Mouse (Mus musculus) midbrain, embryonic 11.5 days (tissue): ENCODE data around the gene Gm7579. TPM values are rescaled to one million over a fixed set of nuclear protein-coding genes. Genes with fewer than 3 reads are reported as not detected.
"Not testable (repeated sequence)": the region's sequence is repeated elsewhere in the genome, so short reads cannot be mapped to it uniquely, and the experiment has no call there.

Experiments
- ATAC-seq: fragments of 200-750 bp; cut with Nextera tagmentation; 2 replicates; pipeline ENCODE4 v1.8.0; 2017; ENCODE audit warnings: moderate TSS enrichment, moderate library complexity; ENCODE audit not compliant: low FRiP score
- DNase-seq: peaks from one replicate; pipeline ENCODE4 v3.0.0; 2015; ENCODE audit warnings: low spot score; ENCODE audit errors: missing footprints
- H3K27ac ChIP-seq: fragments of 300-500 bp; sonication (generic); 2 replicates; pipeline ENCODE4 v1.5.1; 2014; ENCODE audit warnings: low read depth, low read length
- H3K27me3 ChIP-seq: fragments of 300-500 bp; sonication (generic); 2 replicates; pipeline ENCODE4 v1.6.1; 2014; ENCODE audit warnings: mild to moderate bottlenecking, low read length, moderate library complexity, mixed read lengths; ENCODE audit not compliant: control insufficient read depth, insufficient read depth
- H3K36me3 ChIP-seq: fragments of 300-500 bp; sonication (generic); 2 replicates; pipeline ENCODE4 v1.6.1; 2014; ENCODE audit warnings: mild to moderate bottlenecking, low read length, moderate library complexity, mixed read lengths; ENCODE audit not compliant: control insufficient read depth, insufficient read depth
- H3K4me1 ChIP-seq: fragments of 300-500 bp; sonication (generic); 2 replicates; pipeline ENCODE4 v1.6.1; 2014; ENCODE audit warnings: low read length; ENCODE audit not compliant: control insufficient read depth, insufficient read depth
- H3K4me2 ChIP-seq: fragments of 300-500 bp; sonication (generic); 2 replicates; pipeline ENCODE4 v1.6.1; 2014; ENCODE audit warnings: mild to moderate bottlenecking, moderate library complexity
- H3K4me3 ChIP-seq: fragments of 300-500 bp; sonication (generic); 2 replicates; pipeline ENCODE4 v1.5.1; 2014; ENCODE audit warnings: low read depth, low read length
- H3K9ac ChIP-seq: fragments of 300-500 bp; sonication (generic); 2 replicates; pipeline ENCODE4 v1.6.1; 2014; ENCODE audit warnings: low read length
- H3K9me3 ChIP-seq: fragments of 300-500 bp; sonication (generic); 2 replicates; pipeline ENCODE4 v1.6.1; 2016; ENCODE audit warnings: low read length; ENCODE audit not compliant: control insufficient read depth
- WGBS: fragments of 180-500 bp; shearing (Covaris S2); extraction: QIAGEN DNeasy Blood & Tissue Kit; methylation state at CpG from one replicate; pipeline ENCODE4 v1.1.7; 2014; 5-methylcytosine and 5-hydroxymethylcytosine counted together
- polyA plus RNA-seq: library from polyadenylated mRNA; unstranded; fragments of >200 nt; fragmentation: Nextera tagmentation; extraction: Ambion mirVana; gene quantifications from 2 replicates; pipeline ENCODE4 v1.2.1, GENCODE M21; 2014

Gm7579 gene
- polyA plus RNA-seq = not detected in 2 replicates

- H3K4me1 ChIP-seq = no peaks in the 10 kb centered on the region
- no peaks in the 10 kb centered on the region for H3K27me3 ChIP-seq
- H3K4me2 ChIP-seq = no peak within 1 kb of the TSS
- H3K36me3 ChIP-seq = no peaks in the 10 kb centered on the region
- no peak within 1 kb of the TSS for H3K27ac ChIP-seq
- H3K4me3 ChIP-seq = no peak within 1 kb of the TSS
- H3K9ac ChIP-seq = no peak within 1 kb of the TSS
- no peaks in the 10 kb centered on the region for H3K9me3 ChIP-seq
- DNase-seq (no peak), ATAC-seq (no peak)
- WGBS = 76% methylated on average over 1 of the region's 1 CpGs
Observed at GRCm38 (mm10) chr7:142211559-142211958, at the start of gene Gm7579. TSS of gene Gm7579 (plus strand) at chr7:142211859.

GRCm38 (mm10) chr7:142165639-142166038 is 46.0 kb upstream of the Gm7579 start, which contains the start of gene Gm4553:
TSS of gene Gm4553 (minus strand) at chr7:142165739.
- not testable (repeated sequence) for H3K4me3 ChIP-seq, H3K27ac ChIP-seq, H3K9me3 ChIP-seq, H3K36me3 ChIP-seq, ATAC-seq, H3K4me1 ChIP-seq, DNase-seq, H3K27me3 ChIP-seq, H3K4me2 ChIP-seq, H3K9ac ChIP-seq

GRCm38 (mm10) chr7:142169836-142170235 is 41.8 kb upstream of the Gm7579 start:
- WGBS = 41% methylated on average over 3 of the region's 3 CpGs

GRCm38 (mm10) chr7:142175905-142176304 is 35.8 kb upstream of the Gm7579 start, which contains the start of gene Krtap5-2:
TSS of gene Krtap5-2 (minus strand) at chr7:142176005.
- not testable (repeated sequence) for DNase-seq, H3K36me3 ChIP-seq, H3K9ac ChIP-seq, H3K4me3 ChIP-seq, H3K4me2 ChIP-seq, H3K27me3 ChIP-seq, H3K4me1 ChIP-seq, ATAC-seq, H3K9me3 ChIP-seq, H3K27ac ChIP-seq

More at GRCm38 (mm10) chr7:142169836-142170235, 41.8 kb upstream of the Gm7579 start:
- no peaks in the 10 kb centered on the region for H3K27me3 ChIP-seq
- H3K4me3 ChIP-seq = no peak overlapping the region
- no peak overlapping the region for H3K27ac ChIP-seq
- H3K36me3 ChIP-seq = no peaks in the 10 kb centered on the region
- no peak overlapping the region for H3K4me2 ChIP-seq
- no peaks in the 10 kb centered on the region for H3K9me3 ChIP-seq
- DNase-seq (peak; percentile 83), ATAC-seq (no peak)
- H3K4me1 ChIP-seq = no peaks in the 10 kb centered on the region
- H3K9ac ChIP-seq = no peak overlapping the region

GRCm38 (mm10) chr7:142178685-142179084 is 33.0 kb upstream of the Gm7579 start:
- Histone ChIP-seq H3K4me2 (no peak overlapping the region), H3K4me1 (no peaks in the 10 kb centered on the region), H3K9ac (no peak overlapping the region), H3K27me3 (no peaks in the 10 kb centered on the region), H3K36me3 (no peaks in the 10 kb centered on the region), H3K9me3 (no peaks in the 10 kb centered on the region), H3K4me3 (no peak overlapping the region), H3K27ac (no peak overlapping the region)
- ATAC-seq (no peak), DNase-seq (no peak)
- 71% methylated on average over 1 of the region's 1 CpGs for WGBS

- Histone ChIP-seq H3K9me3 (no peaks in the 10 kb centered on the region), H3K4me3 (no peak overlapping the region), H3K4me1 (no peaks in the 10 kb centered on the region), H3K9ac (no peak overlapping the region), H3K27me3 (no peaks in the 10 kb centered on the region), H3K4me2 (no peak overlapping the region), H3K27ac (no peak overlapping the region), H3K36me3 (no peaks in the 10 kb centered on the region)
- WGBS = 35% methylated on average over 1 of the region's 1 CpGs
- ATAC-seq (no peak), DNase-seq (no peak)
Observed at GRCm38 (mm10) chr7:142181021-142181420, 30.6 kb upstream of the Gm7579 start.

- Histone ChIP-seq H3K4me3 (no peak overlapping the region), H3K27me3 (no peaks in the 10 kb centered on the region), H3K4me2 (no peak overlapping the region), H3K27ac (no peak overlapping the region), H3K4me1 (no peaks in the 10 kb centered on the region), H3K9ac (no peak overlapping the region), H3K36me3 (no peaks in the 10 kb centered on the region), H3K9me3 (no peaks in the 10 kb centered on the region)
- DNase-seq (no peak), ATAC-seq (no peak)
- 81% methylated on average over 2 of the region's 2 CpGs for WGBS
Observed at GRCm38 (mm10) chr7:142188156-142188555, 23.5 kb upstream of the Gm7579 start.

GRCm38 (mm10) chr7:142190289-142190688 is 21.4 kb upstream of the Gm7579 start, which contains the start of gene Gm10153:
TSS of gene Gm10153 (minus strand) at chr7:142190389.
- ATAC-seq = no peak

GRCm38 (mm10) chr7:142198748-142199147 is 12.9 kb upstream of the Gm7579 start:
- Histone ChIP-seq H3K4me3 (no peak overlapping the region), H3K9me3 (no peaks in the 10 kb centered on the region), H3K27me3 (no peaks in the 10 kb centered on the region), H3K36me3 (no peaks in the 10 kb centered on the region), H3K4me2 (no peak overlapping the region), H3K9ac (no peak overlapping the region), H3K27ac (no peak overlapping the region), H3K4me1 (no peaks in the 10 kb centered on the region)
- 88% methylated on average over 2 of the region's 2 CpGs for WGBS
- ATAC-seq = no peak
- DNase-seq = no peak

More at GRCm38 (mm10) chr7:142190289-142190688, 21.4 kb upstream of the Gm7579 start, which contains the start of gene Gm10153:
- Histone ChIP-seq H3K36me3 (no peaks in the 10 kb centered on the region), H3K27me3 (no peaks in the 10 kb centered on the region), H3K27ac (no peak within 1 kb of the TSS), H3K4me2 (no peak within 1 kb of the TSS), H3K9ac (no peak within 1 kb of the TSS), H3K9me3 (no peaks in the 10 kb centered on the region), H3K4me3 (no peak within 1 kb of the TSS), H3K4me1 (no peaks in the 10 kb centered on the region)
- no peak for DNase-seq
- WGBS = 57% methylated on average over 2 of the region's 2 CpGs
